Mouse (Mus musculus): ENCODE measurements around the gene Nrsn2. TPM values are rescaled to one million over a fixed set of nuclear protein-coding genes. Genes with fewer than 3 reads are reported as not detected.
A peak's percentile ranks its signal among the peaks of the same experiment; 100 is the strongest.

The Nrsn2 gene
- polyA plus RNA-seq, 1 experiment from 2014 or later: 1.7 TPM

DNA sequence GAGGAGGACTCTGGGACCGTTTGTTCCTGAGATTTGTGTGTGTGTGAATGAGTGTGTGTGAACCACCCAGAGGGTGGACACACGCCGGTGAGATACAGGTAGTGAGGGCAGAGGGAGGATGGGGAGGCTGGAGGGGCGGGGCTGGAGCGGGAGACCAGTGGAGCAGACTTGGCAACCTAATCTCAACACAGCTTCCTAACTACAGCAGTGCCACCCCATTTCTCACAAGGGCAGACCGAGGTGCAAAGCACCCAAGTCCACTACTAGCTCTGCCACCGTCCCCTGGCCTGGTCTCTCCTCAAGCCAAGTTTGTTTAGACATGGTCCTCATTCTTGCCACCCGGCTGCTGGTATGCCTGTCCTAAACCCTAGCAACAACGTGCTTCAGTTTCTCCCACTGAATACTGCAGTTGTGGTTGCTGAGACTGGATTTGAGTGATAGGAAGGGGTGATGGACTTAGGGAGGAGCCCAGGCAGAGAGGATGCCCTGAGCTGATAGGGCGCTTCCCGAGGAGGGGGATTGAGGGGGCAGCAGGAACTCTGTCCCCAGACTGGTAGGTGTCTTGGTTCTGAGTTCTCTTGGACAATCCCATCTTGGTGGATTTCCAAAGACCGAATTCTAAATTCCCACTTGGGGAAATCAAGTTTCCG is 19.0 kb upstream of the Nrsn2 start:
- Histone ChIP-seq H3K36me3 (ENCODE audit: control insufficient read depth, insufficient read depth, low read length) (peaks cover 4% of the 10 kb centered on the region; the same call in 1 of the 2 replicates), H3K4me1 (ENCODE audit: control insufficient read depth, insufficient read depth, low read length) (peaks cover 26% of the 10 kb centered on the region), H3K9me3 (ENCODE audit: control insufficient read depth, low read length) (no peaks in the 10 kb centered on the region), H3K4me2 (replicated peaks; ENCODE audit: low read depth, low read length) (peak overlapping the region; percentile 80), H3K27me3 (ENCODE audit: control insufficient read depth, insufficient read depth, low read length) (no peaks in the 10 kb centered on the region), H3K9ac (ENCODE audit: low read depth, low read length) (peak overlapping the region; percentile 98), H3K27ac (ENCODE audit: low read depth, low read length) (peak overlapping the region; percentile 33; the same call in 1 of the 2 replicates), H3K4me3 (ENCODE audit: low read length) (peak overlapping the region; percentile 92)
- ATAC-seq (ENCODE audit: low FRiP score, low TSS enrichment): no peak
- WGBS: 11% methylated on average over 11 of the region's 13 CpGs

- Histone ChIP-seq H3K9me3 (ENCODE audit: control insufficient read depth, low read length) (no peaks in the 10 kb centered on the region), H3K4me1 (ENCODE audit: control insufficient read depth, insufficient read depth, low read length) (peaks cover 26% of the 10 kb centered on the region), H3K4me2 (replicated peaks; ENCODE audit: low read depth, low read length) (peak overlapping the region; percentile 80; the same call in 1 of the 2 replicates), H3K27ac (ENCODE audit: low read depth, low read length) (peak overlapping the region; percentile 24; the same call in 1 of the 2 replicates), H3K9ac (ENCODE audit: low read depth, low read length) (0 out of 2 replicates have a peak overlapping the region, but pooled peaks have one; percentile 7), H3K27me3 (ENCODE audit: control insufficient read depth, insufficient read depth, low read length) (no peaks in the 10 kb centered on the region), H3K36me3 (ENCODE audit: control insufficient read depth, insufficient read depth, low read length) (peaks cover 4% of the 10 kb centered on the region; the same call in 1 of the 2 replicates), H3K4me3 (ENCODE audit: low read length) (no peak overlapping the region; the same call in 1 of the 2 replicates)
- WGBS: 51% methylated on average over 9 of the region's 9 CpGs
- no peak for ATAC-seq (ENCODE audit: low FRiP score, low TSS enrichment)
Observed at GRCm38 (mm10) chr2:152393225-152394017, 17.0 kb upstream of the Nrsn2 start.

GRCm38 (mm10) chr2:152392786-152393185 is 16.3 kb upstream of the Nrsn2 start:
- Histone ChIP-seq H3K27me3 (ENCODE audit: control insufficient read depth, insufficient read depth, low read length) (no peaks in the 10 kb centered on the region), H3K9me3 (ENCODE audit: control insufficient read depth, low read length) (no peaks in the 10 kb centered on the region), H3K4me3 (ENCODE audit: low read length) (no peak overlapping the region), H3K4me2 (replicated peaks; ENCODE audit: low read depth, low read length) (no peak overlapping the region), H3K4me1 (ENCODE audit: control insufficient read depth, insufficient read depth, low read length) (peaks cover 26% of the 10 kb centered on the region), H3K36me3 (ENCODE audit: control insufficient read depth, insufficient read depth, low read length) (peaks cover 4% of the 10 kb centered on the region; the same call in 1 of the 2 replicates), H3K27ac (ENCODE audit: low read depth, low read length) (no peak overlapping the region), H3K9ac (ENCODE audit: low read depth, low read length) (no peak overlapping the region)
- WGBS: 9% methylated on average over 3 of the region's 3 CpGs
- ATAC-seq (ENCODE audit: low FRiP score, low TSS enrichment): no peak

GRCm38 (mm10) chr2:152384191-152384590 is 7.8 kb upstream of the Nrsn2 start:
- H3K4me1 ChIP-seq (ENCODE audit: control insufficient read depth, insufficient read depth, low read length): no peaks in the 10 kb centered on the region
- H3K36me3 ChIP-seq (ENCODE audit: control insufficient read depth, insufficient read depth, low read length): no peaks in the 10 kb centered on the region
- no peak overlapping the region for H3K4me2 ChIP-seq (replicated peaks; ENCODE audit: low read depth, low read length)
- no peak overlapping the region for H3K9ac ChIP-seq (ENCODE audit: low read depth, low read length)
- H3K27ac ChIP-seq (ENCODE audit: low read depth, low read length): no peak overlapping the region
- H3K9me3 ChIP-seq (ENCODE audit: control insufficient read depth, low read length): no peaks in the 10 kb centered on the region
- WGBS: 85% methylated on average over 4 of the region's 4 CpGs
- H3K27me3 ChIP-seq (ENCODE audit: control insufficient read depth, insufficient read depth, low read length): no peaks in the 10 kb centered on the region
- ATAC-seq (ENCODE audit: low FRiP score, low TSS enrichment): no peak
- H3K4me3 ChIP-seq (ENCODE audit: low read length): no peak overlapping the region

GRCm38 (mm10) chr2:152375652-152376344 is 640 bp downstream of the Nrsn2 start:
- Histone ChIP-seq H3K36me3 (ENCODE audit: control insufficient read depth, insufficient read depth, low read length) (no peaks in the 10 kb centered on the region), H3K27ac (ENCODE audit: low read depth, low read length) (no peak overlapping the region), H3K4me3 (ENCODE audit: low read length) (no peak overlapping the region), H3K4me2 (replicated peaks; ENCODE audit: low read depth, low read length) (peak overlapping the region; percentile 27; the same call in 1 of the 2 replicates), H3K27me3 (ENCODE audit: control insufficient read depth, insufficient read depth, low read length) (peaks cover 8% of the 10 kb centered on the region), H3K9me3 (ENCODE audit: control insufficient read depth, low read length) (no peaks in the 10 kb centered on the region), H3K4me1 (ENCODE audit: control insufficient read depth, insufficient read depth, low read length) (peaks cover 6% of the 10 kb centered on the region; the same call in 1 of the 2 replicates), H3K9ac (ENCODE audit: low read depth, low read length) (no peak overlapping the region)
- WGBS: 3% methylated on average over 21 of the region's 21 CpGs
- ATAC-seq (ENCODE audit: low FRiP score, low TSS enrichment): peak; percentile 59

DNA sequence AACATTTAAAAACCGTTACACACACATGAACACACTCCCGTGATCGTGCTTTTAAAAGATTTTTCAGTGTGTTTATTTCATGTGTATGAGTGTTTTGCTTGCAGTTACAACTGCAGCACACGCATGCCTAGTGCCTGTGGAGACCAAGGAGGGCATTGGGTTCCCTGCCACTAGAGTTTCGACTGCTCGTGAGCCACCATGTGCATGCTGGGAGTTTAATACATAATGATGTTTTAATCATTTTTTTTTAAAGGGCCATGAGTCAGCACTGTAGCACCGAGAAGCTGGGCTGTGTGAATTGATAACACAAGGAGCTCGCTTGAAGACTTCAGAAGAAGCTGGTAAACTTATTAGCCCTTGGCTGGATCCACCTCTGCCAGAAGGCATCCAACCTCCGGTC is 2.9 kb downstream of the Nrsn2 start:
- ATAC-seq (ENCODE audit: low FRiP score, low TSS enrichment): no peak
- Histone ChIP-seq H3K36me3 (ENCODE audit: control insufficient read depth, insufficient read depth, low read length) (no peaks in the 10 kb centered on the region), H3K4me3 (ENCODE audit: low read length) (no peak overlapping the region), H3K9me3 (ENCODE audit: control insufficient read depth, low read length) (no peaks in the 10 kb centered on the region), H3K9ac (ENCODE audit: low read depth, low read length) (no peak overlapping the region), H3K4me2 (replicated peaks; ENCODE audit: low read depth, low read length) (no peak overlapping the region), H3K4me1 (ENCODE audit: control insufficient read depth, insufficient read depth, low read length) (peaks cover 6% of the 10 kb centered on the region; the same call in 1 of the 2 replicates), H3K27ac (ENCODE audit: low read depth, low read length) (no peak overlapping the region), H3K27me3 (ENCODE audit: control insufficient read depth, insufficient read depth, low read length) (peaks cover 8% of the 10 kb centered on the region)
- WGBS: 83% methylated on average over 9 of the region's 9 CpGs

- H3K36me3 ChIP-seq (ENCODE audit: control insufficient read depth, insufficient read depth, low read length): no peaks in the 10 kb centered on the region
- H3K4me1 ChIP-seq (ENCODE audit: control insufficient read depth, insufficient read depth, low read length): peaks cover 6% of the 10 kb centered on the region; the same call in 1 of the 2 replicates
- H3K4me2 ChIP-seq (replicated peaks; ENCODE audit: low read depth, low read length): no peak overlapping the region
- peaks cover 8% of the 10 kb centered on the region for H3K27me3 ChIP-seq (ENCODE audit: control insufficient read depth, insufficient read depth, low read length)
- 65% methylated on average over 4 of the region's 4 CpGs for WGBS
- no peak overlapping the region for H3K9ac ChIP-seq (ENCODE audit: low read depth, low read length)
- H3K4me3 ChIP-seq (ENCODE audit: low read length): no peak overlapping the region
- ATAC-seq (ENCODE audit: low FRiP score, low TSS enrichment): no peak
- no peaks in the 10 kb centered on the region for H3K9me3 ChIP-seq (ENCODE audit: control insufficient read depth, low read length)
- H3K27ac ChIP-seq (ENCODE audit: low read depth, low read length): no peak overlapping the region
Observed at GRCm38 (mm10) chr2:152372661-152373060, 3.8 kb downstream of the Nrsn2 start.

DNA sequence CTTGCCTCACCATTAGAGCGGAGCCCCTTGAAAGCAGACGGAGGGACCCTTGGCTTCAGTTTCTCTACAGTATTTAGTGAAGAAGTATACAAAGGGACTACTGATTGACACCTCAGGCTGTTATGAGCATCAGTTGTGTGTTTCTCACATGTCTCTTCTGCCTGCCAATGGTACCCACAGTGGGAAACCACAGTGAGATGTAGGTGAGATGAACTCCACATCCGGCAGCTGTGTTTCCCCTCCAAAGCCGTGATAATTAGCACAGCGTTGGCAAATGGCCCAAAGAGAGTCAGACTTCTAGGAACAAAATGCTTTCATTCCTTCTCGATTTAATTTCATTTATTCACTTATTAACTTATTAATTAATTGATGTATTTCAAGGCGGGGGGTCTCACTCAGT is 4.3 kb downstream of the Nrsn2 start:
- 84% methylated on average over 7 of the region's 7 CpGs for whole genome bisulfite sequencing
- Histone ChIP-seq H3K4me3 (ENCODE audit: low read length) (no peak overlapping the region), H3K36me3 (ENCODE audit: control insufficient read depth, insufficient read depth, low read length) (no peaks in the 10 kb centered on the region), H3K9me3 (ENCODE audit: control insufficient read depth, low read length) (no peaks in the 10 kb centered on the region), H3K9ac (ENCODE audit: low read depth, low read length) (no peak overlapping the region), H3K27me3 (ENCODE audit: control insufficient read depth, insufficient read depth, low read length) (peaks cover 8% of the 10 kb centered on the region), H3K4me1 (ENCODE audit: control insufficient read depth, insufficient read depth, low read length) (peaks cover 6% of the 10 kb centered on the region; the same call in 1 of the 2 replicates), H3K27ac (ENCODE audit: low read depth, low read length) (no peak overlapping the region), H3K4me2 (replicated peaks; ENCODE audit: low read depth, low read length) (no peak overlapping the region)
- no peak for ATAC-seq (ENCODE audit: low FRiP score, low TSS enrichment)
